Comparison of ENCODE assay signal across 11 mouse cellular contexts in the genomic region with DNA sequence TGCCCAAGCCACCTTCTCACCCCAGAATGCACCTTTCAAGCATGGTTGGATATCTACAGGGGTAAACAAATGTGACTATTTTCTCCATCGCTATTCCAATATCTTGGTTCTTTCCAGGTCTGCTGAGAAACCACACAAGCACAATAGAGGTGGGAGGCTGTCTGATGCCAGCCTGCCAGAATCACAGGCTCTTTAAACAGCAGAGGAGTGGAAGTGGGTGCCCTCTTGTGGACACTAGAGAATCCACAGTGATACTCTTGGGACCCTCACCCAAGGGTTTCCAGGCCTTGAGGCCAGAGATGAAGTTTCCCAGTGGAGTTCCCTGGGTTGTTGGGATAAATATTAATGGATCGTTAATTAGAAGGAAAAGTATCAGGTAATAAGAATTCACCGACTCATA.
DNase-seq lines count a peak whose midpoint lies in the region; ATAC-seq lines count a peak whose summit lies in the region.
"Had no signal": no experiment of that assay in that cellular context is flagged by ENCODE, and none has a peak within 500 bp of the region (broad histone marks: within the 10 kb centered on the region; RNA-seq: fewer than 3 reads in every experiment).

No protein-coding gene starts in this region.

- no peaks in the 10 kb centered on the region for H3K9me3 ChIP-seq in limb, embryonic 11.5 days (ENCODE audit: control insufficient read depth, low read length)
- H3K9me3 ChIP-seq: heart, embryonic 15.5 days; liver, embryonic 13.5 days had no signal

- intact Hi-C loops in left cerebral cortex, postnatal 14 days (cut with DNase I): loop anchor here (10.0 kb wide), 1 partner anchor 275 kb away; no protein-coding TSS in a partner anchor
- intact Hi-C loops in left cerebral cortex, postnatal 36 days (cut with DNase I): loop anchor here (10.0 kb wide), 1 partner anchor 205 kb away; no protein-coding TSS in a partner anchor

- H3K27ac ChIP-seq in limb, embryonic 11.5 days (replicated peaks; ENCODE audit: low read depth, low read length): no peak overlapping the region
- H3K27ac ChIP-seq: heart, embryonic 15.5 days; liver, embryonic 13.5 days had no signal

- H3K4me3 ChIP-seq in limb, embryonic 11.5 days (ENCODE audit: low read depth, low read length): no peak overlapping the region
- H3K4me3 ChIP-seq: heart, embryonic 15.5 days; liver, embryonic 13.5 days had no signal

- WGBS in limb, embryonic 11.5 days: 78% methylated on average over 3 of the region's 3 CpGs

- no peak overlapping the region for H3K9ac ChIP-seq in limb, embryonic 11.5 days (ENCODE audit: low read length)
- H3K9ac ChIP-seq: heart, embryonic 15.5 days; liver, embryonic 13.5 days had no signal

- no peak overlapping the region for H3K4me2 ChIP-seq in limb, embryonic 11.5 days (ENCODE audit: low read depth, severe bottlenecking)
- H3K4me2 ChIP-seq: heart, embryonic 15.5 days; liver, embryonic 13.5 days had no signal

- H3K27me3 ChIP-seq in limb, embryonic 11.5 days (ENCODE audit: control insufficient read depth, insufficient read depth, low read length): no peaks in the 10 kb centered on the region
- H3K27me3 ChIP-seq: heart, embryonic 15.5 days; liver, embryonic 13.5 days had no signal

- no peak for ATAC-seq in limb, embryonic 11.5 days (ENCODE audit: insufficient number of reproducible peaks, low FRiP score, low TSS enrichment, low read depth)

- H3K4me1 ChIP-seq in limb, embryonic 11.5 days (ENCODE audit: control insufficient read depth, insufficient read depth, low read length): no peaks in the 10 kb centered on the region
- H3K4me1 ChIP-seq: heart, embryonic 15.5 days; liver, embryonic 13.5 days had no signal

- no peaks in the 10 kb centered on the region for H3K36me3 ChIP-seq in limb, embryonic 11.5 days (ENCODE audit: control insufficient read depth, insufficient read depth, low read length)
- H3K36me3 ChIP-seq: heart, embryonic 15.5 days; liver, embryonic 13.5 days had no signal

- peak; percentile 58 for DNase-seq in embryo, embryonic 10 days (ENCODE audit: low spot score)
- no peak for DNase-seq in embryo, embryonic 9.5 days (ENCODE audit: extremely low spot score)
- DNase-seq in left cerebral cortex, postnatal 14 days (ENCODE audit: low spot score in 2 of 2): peak; percentile 17 to 21
- DNase-seq in left cerebral cortex, postnatal 36 days (ENCODE audit: low spot score in 2 of 2): no peak
- DNase-seq in ZHBTc4 (ENCODE audit: low read depth, low spot score): peak; percentile 33
- DNase-seq in limb, embryonic 11.5 days (ENCODE audit: low spot score): peak; percentile 21
- no peak for DNase-seq in urinary bladder, postnatal 10 days (ENCODE audit: low spot score)
- DNase-seq in spleen, postnatal 14 days (ENCODE audit: low spot score in 2 of 2): no peak
- DNase-seq: cerebellum, adult 9-10 months; liver, embryonic 13.5 days had no signal

Comparison
In these comparisons a context has a peak if more than half of its experiments do, and no peak if none do; other contexts are left out.
1. DNase-seq: peak in embryo, embryonic 10 days (single experiment), left cerebral cortex, postnatal 14 days (2 of 2), ZHBTc4 (single experiment) and limb, embryonic 11.5 days (single experiment); none in embryo, embryonic 9.5 days (single experiment), left cerebral cortex, postnatal 36 days (0 of 2), urinary bladder, postnatal 10 days (single experiment) and spleen, postnatal 14 days (0 of 2).